ENCODE assay signal across 31 mouse cellular contexts in the genomic region with DNA sequence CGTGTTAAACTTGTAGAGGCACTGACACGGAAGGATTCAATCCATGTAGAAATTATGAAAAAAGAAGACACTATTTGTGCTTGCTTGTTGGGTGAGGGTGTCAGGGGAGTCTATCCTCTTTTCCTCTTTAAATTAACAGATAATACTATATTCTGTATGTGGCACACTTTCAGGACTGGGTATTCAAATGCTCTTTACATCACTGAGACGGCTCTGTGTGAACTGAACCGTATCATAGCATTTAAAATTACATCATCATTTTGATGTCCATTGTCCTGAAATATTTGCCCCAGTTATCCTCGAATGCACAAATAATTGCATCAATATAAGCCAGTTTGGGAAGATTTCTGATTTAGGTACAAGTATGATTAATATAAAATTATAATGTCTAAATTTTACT.
A peak's percentile ranks its signal among the peaks of the same experiment; 100 is the strongest.
DNase-seq lines count a peak whose midpoint lies in the region; ATAC-seq and TF ChIP-seq lines count a peak whose summit lies in the region.
"Had no signal": no experiment of that assay in that cellular context is flagged by ENCODE, and none has a peak within 500 bp of the region (broad histone marks: within the 10 kb centered on the region; RNA-seq: fewer than 3 reads in every experiment).

No protein-coding gene starts in this region.

- intact Hi-C loops in left cerebral cortex, adult 2 months (cut with DNase I) = no loop called here

- H3K4me2 ChIP-seq in forebrain, embryonic 11.5 days (ENCODE audit: low read depth, low read length, severe bottlenecking) = no peak overlapping the region
- no peak overlapping the region for H3K4me2 ChIP-seq in forebrain, embryonic 14.5 days (ENCODE audit: low read length)
- no peak overlapping the region for H3K4me2 ChIP-seq in forebrain, embryonic 15.5 days (replicated peaks)
- peak overlapping the region; percentile 21 for H3K4me2 ChIP-seq in midbrain, embryonic 12.5 days (replicated peaks)
- H3K4me2 ChIP-seq in midbrain, postnatal 0 days (ENCODE audit: low read depth, low read length, poor library complexity, severe bottlenecking) = no peak overlapping the region; the same call in 1 of the 2 replicates
- H3K4me2 ChIP-seq: embryonic facial prominence, embryonic 13.5 days; heart, embryonic 12.5 days; intestine, embryonic 15.5 days; neural tube, embryonic 13.5 days had no signal

- H3K9ac ChIP-seq in forebrain, embryonic 11.5 days (ENCODE audit: low read length) = no peak overlapping the region
- no peak overlapping the region for H3K9ac ChIP-seq in forebrain, embryonic 14.5 days (ENCODE audit: low read length)
- H3K9ac ChIP-seq in forebrain, embryonic 15.5 days (replicated peaks) = no peak overlapping the region
- no peak overlapping the region for H3K9ac ChIP-seq in midbrain, embryonic 12.5 days (replicated peaks)
- no peak overlapping the region for H3K9ac ChIP-seq in midbrain, postnatal 0 days (replicated peaks; ENCODE audit: low read length, poor library complexity, severe bottlenecking)
- H3K9ac ChIP-seq: embryonic facial prominence, embryonic 13.5 days; heart, embryonic 12.5 days; intestine, embryonic 15.5 days; liver, embryonic 14.5 days; neural tube, embryonic 13.5 days had no signal

- H3K27ac ChIP-seq in forebrain, embryonic 11.5 days (ENCODE audit: low read depth, low read length) = no peak overlapping the region
- no peak overlapping the region; the same call in 1 of the 2 replicates for H3K27ac ChIP-seq in forebrain, embryonic 14.5 days (ENCODE audit: low read depth, low read length)
- peak overlapping the region; percentile 28; the same call in 1 of the 2 replicates for H3K27ac ChIP-seq in forebrain, embryonic 15.5 days (replicated peaks)
- H3K27ac ChIP-seq in midbrain, embryonic 12.5 days (replicated peaks) = peak overlapping the region; percentile 71
- H3K27ac ChIP-seq in midbrain, postnatal 0 days (ENCODE audit: low read depth, low read length) = no peak overlapping the region; the same call in 1 of the 2 replicates
- no peak overlapping the region for H3K27ac ChIP-seq in left cerebral cortex, adult 2 months
- H3K27ac ChIP-seq: embryonic facial prominence, embryonic 13.5 days; intestine, embryonic 15.5 days; liver, embryonic 14.5 days; neural tube, embryonic 13.5 days had no signal

- no peak for TF ChIP-seq CTCF in midbrain, postnatal 0 days (IDR thresholded peaks at IDR 0.05)
- no peak for TF ChIP-seq CTCF in left cerebral cortex, adult 2 months (IDR thresholded peaks at IDR 0.05)

- peak; percentile 42; the same call in 1 of the 2 replicates for ATAC-seq in forebrain, embryonic 11.5 days (replicated peaks; ENCODE audit: low FRiP score)
- ATAC-seq in forebrain, embryonic 14.5 days = no peak
- ATAC-seq in forebrain, embryonic 15.5 days (replicated peaks) = no peak
- 0 out of 2 replicates have a peak, but pooled peaks have one; percentile 50 for ATAC-seq in midbrain, embryonic 12.5 days (ENCODE audit: low FRiP score, low read depth)
- ATAC-seq in midbrain, postnatal 0 days (ENCODE audit: low FRiP score) = no peak
- no peak for ATAC-seq in granulocyte monocyte progenitor cell, adult 5-6 weeks (replicated peaks; ENCODE audit: poor library complexity, severe bottlenecking)
- ATAC-seq: hindbrain, embryonic 16.5 days; intestine, embryonic 15.5 days; Patski had no signal

- WGBS in forebrain, embryonic 11.5 days = 58% methylated on average over 5 of the region's 5 CpGs
- 40% methylated on average over 5 of the region's 5 CpGs for WGBS in forebrain, embryonic 14.5 days
- WGBS in forebrain, embryonic 15.5 days = 31% methylated on average over 5 of the region's 5 CpGs
- WGBS in midbrain, embryonic 12.5 days = 41% methylated on average over 5 of the region's 5 CpGs
- WGBS in midbrain, postnatal 0 days = 17% methylated on average over 5 of the region's 5 CpGs

- DNase-seq in forebrain, embryonic 11.5 days (ENCODE audit: low spot score) = no peak
- no peak for DNase-seq in forebrain, embryonic 14.5 days (ENCODE audit: low spot score)
- peak; percentile 15 for DNase-seq in midbrain, postnatal 0 days (ENCODE audit: low spot score)
- no peak for DNase-seq in testis, postnatal 14 days (ENCODE audit: low spot score)
- DNase-seq in left cerebral cortex, adult 2 months (ENCODE audit: extremely low spot score in 1 of 2, low spot score in 2 of 2) = no peak
- DNase-seq: adrenal gland, postnatal 10 days; cerebellum, adult 11-12 months; cerebellum, adult 9-11 months; embryo, embryonic 11 days; gastrocnemius, postnatal 14 days; heart, adult 11 months; heart, postnatal 4 days; kidney, adult 8-10 months; kidney, postnatal 10 days; layer of hippocampus, postnatal 36 days; liver; lung, adult 2 months; lung, postnatal 14 days; right cerebral cortex, postnatal 14 days; thymus, postnatal 14 days had no signal

- H3K36me3 ChIP-seq in forebrain, embryonic 11.5 days (ENCODE audit: control insufficient read depth, insufficient read depth, low read length) = no peaks in the 10 kb centered on the region
- no peaks in the 10 kb centered on the region for H3K36me3 ChIP-seq in forebrain, embryonic 14.5 days (ENCODE audit: control insufficient read depth, insufficient read depth, low read length)
- H3K36me3 ChIP-seq in forebrain, embryonic 15.5 days = no peaks in the 10 kb centered on the region
- no peaks in the 10 kb centered on the region for H3K36me3 ChIP-seq in midbrain, embryonic 12.5 days
- H3K36me3 ChIP-seq in midbrain, postnatal 0 days (ENCODE audit: insufficient read depth, low read length) = no peaks in the 10 kb centered on the region
- H3K36me3 ChIP-seq: embryonic facial prominence, embryonic 13.5 days; G1E; heart, embryonic 12.5 days; intestine, embryonic 15.5 days; neural tube, embryonic 13.5 days had no signal

- H3K27me3 ChIP-seq in forebrain, embryonic 11.5 days (ENCODE audit: control insufficient read depth, insufficient read depth, low read length) = no peaks in the 10 kb centered on the region
- H3K27me3 ChIP-seq in forebrain, embryonic 14.5 days (replicated peaks; ENCODE audit: control insufficient read depth, insufficient read depth, low read length) = no peaks in the 10 kb centered on the region
- H3K27me3 ChIP-seq in forebrain, embryonic 15.5 days = no peaks in the 10 kb centered on the region
- no peaks in the 10 kb centered on the region for H3K27me3 ChIP-seq in midbrain, embryonic 12.5 days
- H3K27me3 ChIP-seq in midbrain, postnatal 0 days (ENCODE audit: insufficient read depth, low read length) = no peaks in the 10 kb centered on the region
- H3K27me3 ChIP-seq: embryonic facial prominence, embryonic 13.5 days; heart, embryonic 12.5 days; intestine, embryonic 15.5 days; neural tube, embryonic 13.5 days; Patski had no signal

- no peaks in the 10 kb centered on the region for H3K9me3 ChIP-seq in forebrain, embryonic 11.5 days (ENCODE audit: control insufficient read depth, low read length)
- no peaks in the 10 kb centered on the region for H3K9me3 ChIP-seq in forebrain, embryonic 14.5 days (replicated peaks; ENCODE audit: control insufficient read depth, low read length)
- no peaks in the 10 kb centered on the region for H3K9me3 ChIP-seq in forebrain, embryonic 15.5 days
- H3K9me3 ChIP-seq in midbrain, embryonic 12.5 days = no peaks in the 10 kb centered on the region
- H3K9me3 ChIP-seq in midbrain, postnatal 0 days (ENCODE audit: low read length) = no peaks in the 10 kb centered on the region
- H3K9me3 ChIP-seq: embryonic facial prominence, embryonic 13.5 days; heart, embryonic 12.5 days; intestine, embryonic 15.5 days; neural tube, embryonic 13.5 days had no signal

- H3K4me3 ChIP-seq in forebrain, embryonic 11.5 days (ENCODE audit: low read depth, low read length) = no peak overlapping the region
- no peak overlapping the region for H3K4me3 ChIP-seq in forebrain, embryonic 14.5 days (ENCODE audit: low read depth, low read length)
- no peak overlapping the region for H3K4me3 ChIP-seq in forebrain, embryonic 15.5 days
- no peak overlapping the region for H3K4me3 ChIP-seq in midbrain, embryonic 12.5 days
- no peak overlapping the region for H3K4me3 ChIP-seq in midbrain, postnatal 0 days (ENCODE audit: low read depth, low read length)
- H3K4me3 ChIP-seq in left cerebral cortex, adult 2 months = no peak overlapping the region
- H3K4me3 ChIP-seq: embryonic facial prominence, embryonic 13.5 days; heart, embryonic 12.5 days; intestine, embryonic 15.5 days; neural tube, embryonic 13.5 days had no signal

- H3K4me1 ChIP-seq in forebrain, embryonic 11.5 days (replicated peaks; ENCODE audit: control insufficient read depth, insufficient read depth, low read length) = 0 out of 2 replicates have a peak, but pooled peaks cover 4% of the 10 kb centered on the region
- peaks cover 6% of the 10 kb centered on the region; the same call in 1 of the 2 replicates for H3K4me1 ChIP-seq in forebrain, embryonic 14.5 days (ENCODE audit: control insufficient read depth, insufficient read depth, low read length)
- peaks cover 8% of the 10 kb centered on the region; the same call in 1 of the 2 replicates for H3K4me1 ChIP-seq in forebrain, embryonic 15.5 days
- peaks cover 13% of the 10 kb centered on the region for H3K4me1 ChIP-seq in midbrain, embryonic 12.5 days
- no peaks in the 10 kb centered on the region; the same call in 1 of the 2 replicates for H3K4me1 ChIP-seq in midbrain, postnatal 0 days (ENCODE audit: insufficient read depth, low read length)
- H3K4me1 ChIP-seq: heart, embryonic 12.5 days; intestine, embryonic 15.5 days had no signal

Comparison
In these comparisons a context has a peak if more than half of its experiments do, and no peak if none do; other contexts are left out.
1. ATAC-seq: peak in forebrain, embryonic 11.5 days (single experiment) and midbrain, embryonic 12.5 days (single experiment); none in forebrain, embryonic 14.5 days (single experiment), forebrain, embryonic 15.5 days (single experiment), midbrain, postnatal 0 days (single experiment) and granulocyte monocyte progenitor cell, adult 5-6 weeks (single experiment).
2. H3K27ac ChIP-seq: peak in forebrain, embryonic 15.5 days (single experiment) and midbrain, embryonic 12.5 days (single experiment); none in forebrain, embryonic 11.5 days (single experiment), forebrain, embryonic 14.5 days (single experiment), midbrain, postnatal 0 days (single experiment) and left cerebral cortex, adult 2 months (single experiment).